Mouse (Mus musculus) kidney, adult 11 months (tissue): ENCODE measurements around the gene Sms.
A peak's percentile ranks its signal among the peaks of the same experiment; 100 is the strongest.

Experiments
- DNase-seq: peaks from one replicate; pipeline ENCODE4 v3.0.0; 2022

The Sms gene

GRCm38 (mm10) chrX:157491944-157492726 lies at the start of gene Sms:
Gene Sms, minus strand, starts transcription at chrX:157492287.
- DNase-seq, result peak; percentile 35

- DNase-seq, result no peak
Measured at GRCm38 (mm10) chrX:157506400-157506799, 14.3 kb upstream of the Sms start.

GRCm38 (mm10) chrX:157504506-157504905 lies 12.4 kb upstream of the Sms start:
- DNase-seq, result no peak

GRCm38 (mm10) chrX:157501871-157502270 lies 9.8 kb upstream of the Sms start:
- DNase-seq, result no peak

- no peak for DNase-seq
Measured at GRCm38 (mm10) chrX:157500004-157500403, 7.9 kb upstream of the Sms start.

- no peak for DNase-seq
Measured at GRCm38 (mm10) chrX:157493159-157493558, 1.1 kb upstream of the Sms start.

- no peak for DNase-seq
Measured at GRCm38 (mm10) chrX:157491145-157491935, 747 bp downstream of the Sms start.

- no peak for DNase-seq
Measured at GRCm38 (mm10) chrX:157490769-157491144, 1.3 kb downstream of the Sms start.

GRCm38 (mm10) chrX:157489871-157490721 lies 2.0 kb downstream of the Sms start:
- no peak for DNase-seq

- DNase-seq, result no peak
Measured at GRCm38 (mm10) chrX:157488831-157489230, 3.3 kb downstream of the Sms start.

GRCm38 (mm10) chrX:157486765-157487164 lies 5.3 kb downstream of the Sms start:
- DNase-seq, result no peak

GRCm38 (mm10) chrX:157482842-157483241 lies 9.2 kb downstream of the Sms start:
- DNase-seq, result no peak

- DNase-seq, result no peak
Measured at GRCm38 (mm10) chrX:157481860-157482259, 10.2 kb downstream of the Sms start.

- DNase-seq, result no peak
Measured at GRCm38 (mm10) chrX:157477328-157477727, 14.8 kb downstream of the Sms start.

- no peak for DNase-seq
Measured at GRCm38 (mm10) chrX:157476153-157476810, 15.8 kb downstream of the Sms start.

GRCm38 (mm10) chrX:157471711-157472660 lies 20.1 kb downstream of the Sms start:
- DNase-seq, result no peak

GRCm38 (mm10) chrX:157468795-157469194 lies 23.3 kb downstream of the Sms start:
- no peak for DNase-seq

GRCm38 (mm10) chrX:157468055-157468454 lies 24.0 kb downstream of the Sms start:
- no peak for DNase-seq

- no peak for DNase-seq
Measured at GRCm38 (mm10) chrX:157465949-157466348, 26.1 kb downstream of the Sms start.

GRCm38 (mm10) chrX:157462716-157463115 lies 29.4 kb downstream of the Sms start:
- DNase-seq, result no peak

GRCm38 (mm10) chrX:157454430-157454829 lies 37.7 kb downstream of the Sms start:
- DNase-seq, result no peak
